9 mouse cellular contexts compared by ENCODE assay signal in genomic region chr7:81072463-81072862, GRCm38 (mm10). TPM values are rescaled to one million over a fixed set of nuclear protein-coding genes. Genes with fewer than 3 reads are reported as not detected.
DNase-seq lines count a peak whose midpoint lies in the region; ATAC-seq and TF ChIP-seq lines count a peak whose summit lies in the region.
"Had no signal": no experiment of that assay in that cellular context is flagged by ENCODE, and none has a peak within 500 bp of the region (broad histone marks: within the 10 kb centered on the region; RNA-seq: fewer than 3 reads in every experiment).

No protein-coding gene starts in this region.

- no peak overlapping the region for H3K4me3 ChIP-seq in heart, adult 2 months
- H3K4me3 ChIP-seq in testis, adult 2 months (ENCODE audit: control insufficient read depth, low read depth, low read length): no peak overlapping the region
- no peak overlapping the region for H3K4me3 ChIP-seq in liver, postnatal 0 days (ENCODE audit: low read depth, low read length)

- no peaks in the 10 kb centered on the region for H3K79me2 ChIP-seq in heart, adult 2 months (replicated peaks; ENCODE audit: control insufficient read depth, insufficient read depth, low read length)

- H3K27me3 ChIP-seq in heart, adult 2 months (ENCODE audit: control insufficient read depth, insufficient read depth, low read length): no peaks in the 10 kb centered on the region
- no peaks in the 10 kb centered on the region for H3K27me3 ChIP-seq in testis, adult 2 months (ENCODE audit: control insufficient read depth, insufficient read depth, low read length)
- no peaks in the 10 kb centered on the region for H3K27me3 ChIP-seq in liver, postnatal 0 days (ENCODE audit: insufficient read depth, low read length)

- no peaks in the 10 kb centered on the region for H3K9me3 ChIP-seq in liver, postnatal 0 days (ENCODE audit: low read length)

- peak; percentile 40; the same call in 1 of the 2 replicates for TF ChIP-seq POLR2A in heart, adult 2 months (IDR thresholded peaks at IDR 0.05; ENCODE audit: insufficient read depth, low read depth, low read length)
- TF ChIP-seq POLR2A in testis, adult 2 months (IDR thresholded peaks at IDR 0.05; ENCODE audit: control insufficient read depth, low read depth, low read length): no peak

- WGBS in heart, adult 2 months: 30% methylated on average over 5 of the region's 5 CpGs
- WGBS in liver, postnatal 0 days (ENCODE audit: insufficient replicate concordance): 69% methylated on average over 5 of the region's 5 CpGs

- H3K9ac ChIP-seq in heart, adult 2 months (ENCODE audit: low read depth, low read length): no peak overlapping the region
- no peak overlapping the region for H3K9ac ChIP-seq in liver, postnatal 0 days (replicated peaks)

- 0 out of 2 replicates have a peak, but pooled peaks have one; percentile 58 for TF ChIP-seq EP300 in heart, adult 2 months (IDR thresholded peaks at IDR 0.05; ENCODE audit: insufficient read depth, low read depth, low read length)
- TF ChIP-seq EP300 in liver, postnatal 0 days (IDR thresholded peaks at IDR 0.05; ENCODE audit: low read depth): no peak

- no peak overlapping the region for H3K4me2 ChIP-seq in liver, postnatal 0 days (ENCODE audit: low read depth, low read length)

- peak; percentile 40 to 60 for DNase-seq in right cerebral cortex, adult 2 months (ENCODE audit: low spot score in 2 of 2)
- no peak for DNase-seq in right cerebral cortex, postnatal 4 days
- peak; percentile 80 to 83 for DNase-seq in heart, adult 2 months
- peak; percentile 32 to 40 for DNase-seq in left cerebral cortex, postnatal 36 days (ENCODE audit: low spot score in 2 of 2)
- DNase-seq in spleen, adult 18-20 months: no peak
- DNase-seq in layer of hippocampus, adult 8-10 months (ENCODE audit: low spot score in 2 of 2): no peak
- DNase-seq in liver, postnatal 0 days: no peak

- ATAC-seq in liver, postnatal 0 days: no peak

- peak overlapping the region; percentile 34 for H3K27ac ChIP-seq in heart, adult 2 months
- H3K27ac ChIP-seq in testis, adult 2 months (ENCODE audit: control insufficient read depth, insufficient read depth, low read depth, low read length): peak overlapping the region; percentile 58
- no peak overlapping the region for H3K27ac ChIP-seq in liver, postnatal 0 days (ENCODE audit: low read depth)

- 0 out of 2 replicates have a peak, but pooled peaks cover under 1% of the 10 kb centered on the region for H3K36me3 ChIP-seq in heart, adult 2 months (ENCODE audit: control insufficient read depth, insufficient read depth, low read length)
- H3K36me3 ChIP-seq in testis, adult 2 months (ENCODE audit: control insufficient read depth, insufficient read depth, low read length): no peaks in the 10 kb centered on the region
- no peaks in the 10 kb centered on the region for H3K36me3 ChIP-seq in liver, postnatal 0 days (replicated peaks; ENCODE audit: insufficient read depth, low read length)

- TF ChIP-seq CTCF in heart, adult 2 months (IDR thresholded peaks at IDR 0.05): no peak
- TF ChIP-seq CTCF in testis, adult 2 months (IDR thresholded peaks at IDR 0.05; ENCODE audit: control insufficient read depth, insufficient read depth, insufficient replicate concordance, low read depth, low read length): no peak
- TF ChIP-seq CTCF in liver, postnatal 0 days (IDR thresholded peaks at IDR 0.05; ENCODE audit: low read depth): no peak

- H3K4me1 ChIP-seq in heart, adult 2 months (ENCODE audit: control insufficient read depth, insufficient read depth, low read length): peaks cover 15% of the 10 kb centered on the region
- peaks cover 2% of the 10 kb centered on the region; the same call in 1 of the 2 replicates for H3K4me1 ChIP-seq in testis, adult 2 months (ENCODE audit: control insufficient read depth, insufficient read depth, low read length)
- peaks cover 19% of the 10 kb centered on the region for H3K4me1 ChIP-seq in liver, postnatal 0 days (ENCODE audit: insufficient read depth)

- intact Hi-C loops in heart, adult 2 months (cut with DNase I): loop anchor here (5.0 kb wide), 2 partner anchors 35 to 60 kb away; no protein-coding TSS in a partner anchor
- intact Hi-C loops in left cerebral cortex, postnatal 36 days (cut with DNase I): no loop called here

RNA-seq across cellular contexts. Expression of gene Alpk3, which starts 15.1 kb away (rescaled TPM):
- total RNA-seq in heart, adult 2 months (2021): 100 to 1,000 TPM; 117 to 137 TPM
- polyA plus RNA-seq in heart, adult 2 months (2012; rRNA removed): 32.3 and 32.4 TPM in 2 replicates
- under 1 TPM; 0.22 to 0.68 TPM for total RNA-seq in left cerebral cortex, postnatal 36 days (2021)
- polyA plus RNA-seq in testis, adult 2 months (2012; rRNA removed): 0.30 and 0.51 TPM in 2 replicates
- under 1 TPM; 0.25 to 0.52 (median 0.36) TPM for total RNA-seq in layer of hippocampus, adult 8-10 months (2022)
- 0.08 and 0.26 TPM in 2 replicates for polyA plus RNA-seq in liver, postnatal 0 days (2015; fragmentation: Nextera tagmentation; extraction: Ambion mirVana)

RNA-seq across cellular contexts. Expression of gene Slc28a1, which starts 42.1 kb away (rescaled TPM):
- under 1 TPM; 0.18 to 0.20 TPM for total RNA-seq in heart, adult 2 months (2021)
- 0.08 and 0.20 TPM in 2 replicates for polyA plus RNA-seq in heart, adult 2 months (2012; rRNA removed)
- total RNA-seq in left cerebral cortex, postnatal 36 days (2021): under 1 TPM; 0.27 to 0.30 TPM
- 2.0 and 3.1 TPM in 2 replicates for polyA plus RNA-seq in testis, adult 2 months (2012; rRNA removed)
- not detected for total RNA-seq in layer of hippocampus, adult 8-10 months (2022)
- polyA plus RNA-seq in liver, postnatal 0 days (2015; fragmentation: Nextera tagmentation; extraction: Ambion mirVana): 0.09 and 0.11 TPM in 2 replicates
- polyA plus RNA-seq: embryonic facial prominence, embryonic 11.5 days had no signal

Comparison
In these comparisons a context has a peak if more than half of its experiments do, and no peak if none do; other contexts are left out.
1. DNase-seq: peak in right cerebral cortex, adult 2 months (2 of 2), heart, adult 2 months (2 of 2) and left cerebral cortex, postnatal 36 days (2 of 2); none in right cerebral cortex, postnatal 4 days (single experiment), spleen, adult 18-20 months (0 of 2), layer of hippocampus, adult 8-10 months (0 of 2) and liver, postnatal 0 days (single experiment).
2. RNA of gene Alpk3, which starts 15.1 kb away (total RNA-seq): 117 to 137 TPM in heart, adult 2 months; 0.22 to 0.68 TPM in left cerebral cortex, postnatal 36 days and 0.25 to 0.52 TPM in layer of hippocampus, adult 8-10 months; every median in the first group is over 10 times any median in the second.